Mouse (Mus musculus) embryo, embryonic 11.5 days (tissue): ENCODE results near the gene Klhl7.

Experiments
- DNase-seq: peaks from one replicate; pipeline ENCODE4 v3.0.0-alpha.2; 2012; ENCODE audit warnings: low read depth, low spot score

The Klhl7 gene

DNA sequence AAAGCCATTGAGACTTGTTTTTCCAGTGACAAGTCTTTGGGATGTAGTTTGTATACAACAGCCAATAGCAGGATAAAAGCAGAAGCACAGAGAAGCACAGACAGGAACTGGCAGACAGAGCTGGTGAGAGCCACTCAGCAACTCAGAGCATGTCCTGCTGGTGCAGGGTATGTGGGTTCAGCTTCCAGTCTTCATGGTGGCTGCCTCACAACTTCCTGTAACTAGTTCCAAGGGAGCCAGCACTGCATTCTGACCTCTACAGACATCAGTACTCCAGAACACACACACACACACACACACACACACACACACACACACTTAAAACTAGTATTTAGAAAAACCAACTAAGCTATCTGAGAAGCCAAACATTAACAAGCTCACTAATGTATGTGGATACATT, 71.7 kb downstream of the Klhl7 start:
- DNase-seq = no peak

DNA sequence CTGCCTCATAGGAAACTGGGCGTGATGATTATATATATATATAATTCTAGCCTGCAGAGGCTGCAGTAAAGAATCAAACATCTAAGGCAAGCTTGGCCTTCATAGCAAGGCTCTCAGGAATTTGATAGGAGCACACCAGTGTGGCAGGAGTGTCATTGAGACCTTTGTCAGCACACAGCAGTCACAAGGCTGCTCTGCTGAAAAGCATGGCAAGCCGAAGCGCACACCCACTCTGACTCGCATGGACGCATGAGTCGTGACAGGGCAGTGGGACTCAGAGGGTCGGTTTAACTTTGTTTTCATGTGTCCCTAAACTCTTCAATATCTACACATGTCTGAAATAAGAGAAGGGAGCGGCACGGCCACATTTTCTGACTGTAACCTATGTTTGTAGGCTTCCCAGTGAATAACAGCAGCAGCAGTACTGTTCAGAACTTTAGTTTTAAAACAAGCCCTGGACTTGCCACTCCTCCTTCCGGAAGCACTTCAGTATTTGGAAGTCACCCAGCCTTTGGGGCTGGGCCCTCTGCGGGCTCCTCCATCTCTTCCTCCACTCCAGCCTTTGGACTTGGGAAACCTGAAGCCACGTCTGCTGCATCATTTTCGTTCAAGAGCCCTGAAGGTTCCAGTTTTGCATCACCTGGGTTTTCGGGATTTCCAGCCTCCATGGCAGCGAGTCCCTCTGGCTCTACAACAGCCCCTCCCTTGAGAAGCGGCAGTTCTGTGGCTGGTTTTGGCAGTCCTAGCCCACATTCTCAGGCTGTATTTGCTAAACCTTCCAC, 81.3 kb downstream of the Klhl7 start:
- DNase-seq = no peak

DNA sequence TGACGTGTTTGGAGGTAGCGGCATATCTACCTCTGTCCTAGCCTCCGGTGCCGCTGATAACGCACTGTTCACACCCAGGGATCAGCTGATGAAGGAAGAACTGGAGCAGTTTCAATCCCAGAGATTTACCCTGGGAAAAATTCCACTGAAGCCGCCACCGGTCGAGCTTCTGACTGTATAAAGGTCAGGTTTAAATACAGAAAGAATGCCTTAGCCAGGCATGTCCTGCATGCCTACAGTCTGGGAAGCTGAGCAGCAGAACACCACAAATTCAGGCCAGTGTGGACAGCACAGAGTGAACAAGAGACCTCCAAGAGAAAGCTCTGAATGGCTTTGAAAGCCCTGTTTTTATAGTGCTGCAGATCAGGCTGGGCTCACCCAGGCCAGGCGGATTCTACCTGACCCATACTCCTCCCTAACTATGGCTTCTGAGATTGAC, 81.9 kb downstream of the Klhl7 start:
- no peak for DNase-seq

DNA sequence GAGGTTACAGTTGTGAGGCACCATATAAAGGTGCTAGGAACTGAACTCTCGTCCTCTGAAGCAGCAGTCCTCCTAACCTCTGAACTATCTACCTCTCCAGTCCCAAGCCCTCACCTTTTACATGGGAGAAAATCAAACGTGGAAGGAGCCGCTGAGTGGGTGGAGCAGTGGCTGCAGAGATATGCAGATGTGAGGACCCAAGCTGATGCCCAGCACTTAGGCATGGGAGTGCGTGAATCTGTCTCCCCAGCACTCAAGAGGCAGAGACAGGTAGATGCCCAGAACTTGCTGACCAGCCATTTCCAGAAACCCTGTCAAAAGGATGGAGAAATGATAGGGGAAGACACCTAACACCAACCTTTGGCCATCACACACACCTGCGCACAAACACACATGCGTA, 82.7 kb downstream of the Klhl7 start:
- DNase-seq = no peak

DNA sequence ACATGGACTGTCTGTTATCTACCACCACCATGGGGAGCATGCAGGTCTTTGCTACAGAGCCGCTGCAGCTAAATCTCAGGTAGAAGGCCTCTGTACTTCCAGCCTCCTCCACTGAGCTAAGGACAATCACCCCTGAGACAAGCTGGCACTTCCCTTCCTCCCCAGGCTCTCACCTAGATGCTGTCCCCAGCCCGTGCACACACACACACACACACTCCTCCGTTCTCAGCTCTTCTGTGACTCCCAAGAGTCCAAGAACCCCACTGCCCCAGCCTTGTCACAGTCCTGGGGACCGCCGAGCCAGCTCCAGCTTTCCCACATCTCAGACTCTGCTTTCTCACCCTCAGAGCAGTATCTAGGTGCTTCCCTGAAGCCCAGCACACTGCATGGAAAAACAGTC, 83.6 kb downstream of the Klhl7 start:
- DNase-seq = no peak

DNA sequence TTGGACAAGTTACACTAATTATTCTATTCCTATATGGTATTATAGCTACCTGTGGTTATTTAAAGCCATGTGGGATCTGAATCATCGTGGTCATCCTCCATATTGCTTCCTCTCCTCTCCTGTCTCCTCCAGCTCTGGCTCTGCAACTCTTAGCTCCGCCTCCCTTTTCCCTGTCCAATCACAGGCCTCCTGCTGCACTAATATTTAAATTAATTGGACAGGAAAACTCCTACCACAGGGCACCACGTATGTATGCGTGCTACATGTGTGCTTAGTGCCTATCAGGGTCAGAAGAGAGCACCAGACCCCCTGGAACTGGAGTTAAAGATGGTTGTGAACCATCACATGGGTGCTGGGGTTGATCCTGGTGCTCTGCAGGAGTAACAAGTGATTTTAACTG, 88.1 kb downstream of the Klhl7 start:
- no peak for DNase-seq

DNA sequence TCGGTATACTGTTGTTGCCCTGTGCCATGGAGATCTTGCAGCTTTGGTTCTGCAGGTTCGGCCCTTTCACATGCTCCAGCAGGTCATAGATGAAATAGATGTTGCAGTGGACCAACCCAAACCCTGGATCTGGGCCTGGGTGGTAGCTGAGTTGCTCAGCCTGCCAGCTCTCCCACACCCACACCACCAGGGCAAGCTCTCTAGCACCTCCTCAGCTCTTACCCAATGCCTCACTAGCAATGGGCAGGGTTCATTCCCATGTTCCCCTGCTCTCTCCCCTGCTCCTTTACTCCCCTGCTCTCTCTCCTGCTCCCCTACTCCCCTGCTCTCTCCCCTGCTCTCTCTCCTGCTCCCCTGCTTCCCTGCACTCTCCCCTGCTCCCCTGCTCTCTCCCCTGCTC, 91.4 kb downstream of the Klhl7 start:
- no peak for DNase-seq

DNA sequence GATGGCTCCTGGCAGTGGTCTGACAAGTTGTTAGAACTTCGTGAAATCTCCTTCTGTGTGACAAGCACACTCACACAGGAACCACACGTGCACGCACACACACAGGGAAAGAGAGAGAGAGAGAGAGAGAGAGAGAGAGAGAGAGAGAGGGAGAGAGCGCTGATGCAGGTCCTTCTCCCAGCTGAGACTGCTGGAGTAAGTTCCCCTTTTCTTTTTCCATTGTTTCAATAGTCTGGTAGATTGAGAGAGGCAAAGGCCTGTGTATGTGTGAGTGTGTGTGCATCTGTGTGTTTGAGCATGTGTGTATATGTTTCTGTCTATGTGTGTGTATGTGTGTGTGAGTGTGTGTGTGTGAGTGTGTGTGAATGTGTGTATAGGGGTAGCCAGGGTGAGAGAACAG, 100.6 kb downstream of the Klhl7 start:
- DNase-seq = no peak

DNA sequence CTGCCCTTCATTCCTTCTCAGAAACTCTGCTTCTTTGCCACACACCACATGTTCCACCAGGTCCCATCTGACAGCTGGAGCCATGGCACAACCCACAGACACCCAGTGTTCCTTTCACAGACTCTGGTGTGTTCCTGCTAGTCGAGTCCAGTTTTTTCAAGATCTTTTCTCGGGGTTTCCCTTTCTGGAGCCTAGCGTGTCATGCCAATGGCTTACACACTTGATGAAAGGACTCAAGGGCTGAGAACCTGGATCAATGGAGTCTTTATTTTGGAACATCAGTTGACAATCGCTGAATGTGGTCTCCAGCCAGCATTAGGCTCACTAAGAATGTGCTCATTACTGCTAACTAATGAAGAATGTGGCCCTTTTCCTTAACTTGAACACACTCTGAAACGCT, 102.1 kb downstream of the Klhl7 start:
- no peak for DNase-seq

DNA sequence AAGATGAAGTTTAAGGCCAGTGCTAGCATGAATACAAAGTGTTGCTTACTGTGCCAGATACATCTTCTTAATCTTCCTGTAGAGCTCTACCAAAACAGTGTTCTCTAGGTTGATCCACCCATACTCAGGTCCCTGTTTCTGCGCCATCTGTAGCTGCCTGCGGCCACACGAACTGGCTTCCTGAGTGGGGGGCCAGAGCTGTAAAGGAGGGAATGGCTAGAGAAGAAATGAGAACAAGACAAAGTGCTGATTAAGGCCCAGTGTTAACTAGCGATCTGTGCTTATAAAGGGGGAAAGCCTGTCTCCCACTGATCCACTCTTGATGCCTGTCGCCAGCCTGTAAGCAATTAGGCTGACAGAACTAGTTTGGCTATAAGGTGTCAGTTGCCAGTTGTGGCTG, 102.9 kb downstream of the Klhl7 start:
- no peak for DNase-seq

DNA sequence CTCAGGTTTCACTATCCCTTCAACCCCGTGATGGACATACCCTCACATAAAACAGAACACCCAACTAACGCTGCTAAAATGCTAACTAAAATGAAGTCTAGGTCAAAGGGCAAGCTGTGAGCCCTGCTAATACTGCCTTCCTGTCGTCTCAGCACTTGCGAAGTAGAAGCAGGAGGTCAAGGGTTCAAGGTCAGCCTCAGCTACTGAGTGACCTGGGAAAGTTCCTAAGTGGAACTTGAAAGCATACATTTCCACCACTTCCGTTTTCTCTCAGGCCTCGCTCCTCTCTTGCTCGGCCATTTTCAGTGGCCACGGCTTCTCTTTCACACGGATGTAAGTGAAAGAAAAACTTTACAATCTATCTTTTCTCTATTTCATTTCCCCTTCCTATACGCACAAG, 107.6 kb downstream of the Klhl7 start:
- no peak for DNase-seq

DNA sequence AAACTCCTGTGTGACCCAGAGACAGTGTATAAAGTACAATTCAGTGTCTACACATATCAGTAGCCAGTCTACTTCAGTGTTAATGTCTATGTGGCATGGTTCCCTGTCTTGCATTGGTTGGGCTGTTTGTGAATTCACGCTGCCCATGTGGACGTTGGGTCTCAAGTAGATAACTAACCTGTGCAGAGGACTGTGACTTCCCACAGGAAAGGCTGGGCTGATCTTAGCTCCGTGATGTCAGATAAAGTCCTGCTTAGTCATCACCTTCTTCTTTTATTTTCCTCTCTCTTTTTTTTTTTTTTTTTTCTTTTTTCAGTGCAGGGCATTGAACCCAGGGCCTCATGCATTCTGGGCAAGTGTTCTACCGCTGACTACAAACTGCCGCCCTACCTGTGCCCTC, 108.1 kb downstream of the Klhl7 start:
- DNase-seq = no peak
